Mouse (Mus musculus) hindbrain, embryonic 16.5 days (tissue): ENCODE data around the gene Elmo3. TPM values are rescaled to one million over a fixed set of nuclear protein-coding genes. Genes with fewer than 3 reads are reported as not detected.
A peak's percentile ranks its signal among the peaks of the same experiment; 100 is the strongest.

Experiments
- ATAC-seq: fragments of 200-750 bp; cut with Nextera tagmentation; 2 replicates; pipeline ENCODE4 v1.8.0; 2017; ENCODE audit warnings: moderate TSS enrichment, moderate library complexity
- H3K27ac ChIP-seq: fragments of 300-500 bp; sonication (generic); 2 replicates; pipeline ENCODE4 v1.5.1; 2014; ENCODE audit warnings: low read depth, mild to moderate bottlenecking, control low read depth, low read length, moderate library complexity
- H3K27me3 ChIP-seq: fragments of 300-500 bp; sonication (generic); replicated peaks from 2 replicates; pipeline ENCODE4 v1.6.1; 2014; ENCODE audit warnings: low read length; ENCODE audit not compliant: control insufficient read depth, insufficient read depth
- H3K36me3 ChIP-seq: fragments of 300-500 bp; sonication (generic); 2 replicates; pipeline ENCODE4 v1.6.1; 2014; ENCODE audit warnings: mild to moderate bottlenecking, low read length, moderate library complexity, mixed read lengths; ENCODE audit not compliant: control insufficient read depth, insufficient read depth
- H3K4me1 ChIP-seq: fragments of 300-500 bp; sonication (generic); 2 replicates; pipeline ENCODE4 v1.6.1; 2014; ENCODE audit warnings: low read depth, low read length; ENCODE audit not compliant: control insufficient read depth, insufficient read depth
- H3K4me2 ChIP-seq: fragments of 300-500 bp; sonication (generic); 2 replicates; pipeline ENCODE4 v1.6.1; 2014; ENCODE audit warnings: mild to moderate bottlenecking, low read length, control low read depth, moderate library complexity
- H3K4me3 ChIP-seq: fragments of 300-500 bp; sonication (generic); 2 replicates; pipeline ENCODE4 v1.5.1; 2014; ENCODE audit warnings: mild to moderate bottlenecking, low read length, control low read depth, moderate library complexity
- H3K9ac ChIP-seq: fragments of 300-500 bp; sonication (generic); 2 replicates; pipeline ENCODE4 v1.6.1; 2014; ENCODE audit warnings: low read depth, mild to moderate bottlenecking, control low read depth, low read length, moderate library complexity
- H3K9me3 ChIP-seq: fragments of 300-500 bp; sonication (generic); 2 replicates; pipeline ENCODE4 v1.6.1; 2014; ENCODE audit warnings: mild to moderate bottlenecking, low read length, moderate library complexity; ENCODE audit not compliant: control insufficient read depth
- WGBS: fragments of 180-500 bp; shearing (Covaris S2); extraction: QIAGEN DNeasy Blood & Tissue Kit; methylation state at CpG from one replicate; pipeline ENCODE4 v1.1.7; 2014; 5-methylcytosine and 5-hydroxymethylcytosine counted together
- polyA plus RNA-seq: library from polyadenylated mRNA; unstranded; fragments of >200 nt; fragmentation: Nextera tagmentation; extraction: Ambion mirVana; gene quantifications from 2 replicates; pipeline ENCODE4 v1.2.1, GENCODE M21; 2015

The Elmo3 gene
- polyA plus RNA-seq, 1 experiment from 2014 or later: 1.5 TPM

DNA sequence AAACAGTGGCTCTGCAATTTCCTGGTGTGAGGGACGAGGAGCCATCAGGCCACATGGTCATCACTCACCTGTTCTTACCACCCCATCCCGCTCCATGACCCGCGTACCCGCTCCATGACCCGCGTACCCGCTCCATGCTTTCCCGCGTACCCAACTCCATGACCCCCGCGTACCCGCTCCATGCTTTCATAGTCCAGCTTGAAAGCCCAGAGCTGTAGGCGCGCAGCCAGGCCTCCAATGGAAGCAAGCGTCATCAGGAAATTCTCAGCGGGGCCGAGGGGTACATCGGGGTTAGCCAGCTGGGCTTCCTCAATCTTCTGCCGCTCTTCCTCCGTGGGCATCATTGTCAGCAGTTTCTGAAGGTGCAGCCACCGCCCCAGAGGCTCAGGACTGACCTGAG lies 26.1 kb downstream of the Elmo3 start:
- no peak for ATAC-seq
- Histone ChIP-seq H3K36me3 (peaks cover 22% of the 10 kb centered on the region), H3K9ac (no peak overlapping the region), H3K4me1 (peaks cover 9% of the 10 kb centered on the region), H3K27ac (no peak overlapping the region), H3K9me3 (no peaks in the 10 kb centered on the region), H3K4me2 (no peak overlapping the region), H3K27me3 (no peaks in the 10 kb centered on the region), H3K4me3 (no peak overlapping the region)
- 97% methylated on average over 22 of the region's 22 CpGs for WGBS

DNA sequence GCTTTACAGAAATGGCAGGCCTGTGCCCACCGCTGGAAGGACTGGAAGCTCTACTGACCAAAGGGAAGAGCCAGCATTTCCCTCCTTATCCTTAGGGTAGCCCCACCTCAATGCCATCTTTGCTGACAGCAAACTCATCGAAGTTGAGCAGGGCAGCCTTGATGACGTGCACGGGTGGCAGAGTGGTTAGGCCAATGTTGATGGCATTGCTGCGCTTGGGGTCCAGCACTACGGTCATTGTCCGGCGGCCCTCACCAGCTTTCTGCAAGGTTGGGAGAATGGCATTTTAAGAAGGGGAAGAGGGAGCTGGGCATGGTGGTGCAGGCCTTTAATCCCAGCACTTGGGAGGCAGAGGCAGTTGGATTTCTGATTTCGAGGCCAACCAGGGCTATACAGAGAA lies 26.5 kb downstream of the Elmo3 start:
- ATAC-seq: no peak
- WGBS: 98% methylated on average over 9 of the region's 9 CpGs
- Histone ChIP-seq H3K36me3 (peaks cover 22% of the 10 kb centered on the region), H3K9ac (no peak overlapping the region), H3K4me2 (no peak overlapping the region), H3K4me3 (no peak overlapping the region), H3K27me3 (no peaks in the 10 kb centered on the region), H3K9me3 (no peaks in the 10 kb centered on the region), H3K27ac (no peak overlapping the region), H3K4me1 (peaks cover 7% of the 10 kb centered on the region)

DNA sequence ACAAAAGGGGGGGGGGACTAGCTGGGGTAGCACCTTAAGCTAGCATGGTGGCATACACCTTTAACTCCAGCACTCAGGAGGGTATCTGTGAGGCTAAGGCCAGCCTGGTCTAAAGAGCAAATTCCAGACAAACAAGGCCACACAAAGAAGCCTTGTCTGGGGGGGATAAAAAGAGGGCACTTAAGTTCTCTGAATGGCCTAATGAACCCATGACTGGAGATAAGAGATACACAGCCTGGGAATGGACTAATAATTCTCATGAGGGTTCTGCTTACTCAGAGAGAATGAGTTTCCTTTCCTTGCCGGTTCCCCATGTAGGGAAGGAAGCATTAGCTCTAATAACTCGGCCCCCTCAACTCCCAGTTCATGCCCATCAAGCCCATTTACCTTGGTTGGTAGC lies 27.1 kb downstream of the Elmo3 start:
- Histone ChIP-seq H3K27me3 (no peaks in the 10 kb centered on the region), H3K36me3 (peaks cover 22% of the 10 kb centered on the region), H3K27ac (no peak overlapping the region), H3K4me3 (no peak overlapping the region), H3K4me1 (peaks cover under 1% of the 10 kb centered on the region), H3K4me2 (no peak overlapping the region), H3K9me3 (no peaks in the 10 kb centered on the region), H3K9ac (no peak overlapping the region)
- ATAC-seq: no peak
- WGBS: 72% methylated on average over 2 of the region's 2 CpGs

DNA sequence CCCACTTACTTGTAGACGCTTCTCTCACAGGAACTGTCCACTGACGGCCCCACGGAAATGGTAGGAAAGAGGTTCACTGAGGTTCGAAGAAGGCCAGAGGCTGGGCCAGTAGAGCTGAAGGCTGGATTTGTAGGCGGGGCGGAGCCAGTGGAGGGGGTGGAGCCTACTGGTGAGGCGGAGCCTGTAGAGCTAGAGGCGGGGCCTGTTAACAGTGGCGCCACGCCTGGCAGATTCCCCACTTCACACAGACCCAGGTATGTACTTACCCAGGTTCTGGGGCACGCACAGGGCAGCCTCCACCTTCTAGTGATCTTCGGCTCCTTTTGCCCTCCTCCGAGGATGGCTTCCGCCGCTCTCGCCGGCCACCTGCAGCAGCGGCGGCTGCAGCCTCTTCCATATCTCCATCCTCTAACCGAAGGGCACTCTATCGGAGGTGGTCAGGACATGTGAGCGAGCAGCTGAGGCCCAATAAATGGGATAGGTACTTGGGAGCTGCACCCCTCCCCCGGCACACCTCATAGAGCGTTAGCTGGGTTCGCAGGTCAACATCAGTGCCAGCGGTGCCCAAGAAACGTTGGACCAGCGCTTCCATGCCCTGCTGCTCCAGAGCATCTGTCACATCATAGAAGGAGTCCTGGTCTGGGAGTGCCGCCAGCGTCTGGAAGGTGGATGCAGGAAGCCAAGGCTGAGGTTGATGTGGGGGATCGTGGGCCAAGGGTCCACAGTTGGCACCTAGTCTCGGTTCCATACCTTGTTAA lies 31.2 kb downstream of the Elmo3 start:
- Histone ChIP-seq H3K9ac (no peak overlapping the region), H3K4me2 (peak overlapping the region; percentile 22; the same call in 1 of the 2 replicates), H3K36me3 (0 out of 2 replicates have a peak, but pooled peaks cover 3% of the 10 kb centered on the region), H3K9me3 (no peaks in the 10 kb centered on the region), H3K27ac (no peak overlapping the region), H3K4me1 (no peaks in the 10 kb centered on the region), H3K4me3 (peak overlapping the region; percentile 13; the same call in 1 of the 2 replicates), H3K27me3 (no peaks in the 10 kb centered on the region)
- 55% methylated on average over 32 of the region's 32 CpGs for WGBS
- peak; percentile 30 for ATAC-seq

DNA sequence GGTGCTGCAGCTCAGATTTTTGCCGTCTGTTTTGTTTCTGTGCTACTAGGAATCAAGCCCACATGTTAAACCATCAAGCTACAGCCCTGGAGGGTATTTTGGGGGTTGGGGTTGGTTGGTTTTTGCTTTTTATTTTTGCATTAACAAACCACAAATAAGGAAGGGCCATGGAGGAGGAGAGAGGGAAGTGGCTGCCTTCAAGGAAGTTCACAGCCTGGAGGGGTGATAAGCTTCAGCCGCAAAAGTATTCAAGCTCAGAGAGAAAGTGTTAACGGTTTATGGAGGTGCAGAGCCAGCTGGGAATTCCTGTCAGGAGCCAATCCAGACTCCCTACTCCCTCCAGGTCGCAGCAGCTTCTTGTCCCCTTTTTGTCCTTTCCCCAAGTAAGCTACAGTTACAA lies 33.6 kb downstream of the Elmo3 start:
- 60% methylated on average over 4 of the region's 4 CpGs for WGBS
- H3K4me3 ChIP-seq: no peak overlapping the region
- no peak overlapping the region for H3K4me2 ChIP-seq
- H3K9me3 ChIP-seq: no peaks in the 10 kb centered on the region
- ATAC-seq: no peak
- H3K27me3 ChIP-seq: no peaks in the 10 kb centered on the region
- no peaks in the 10 kb centered on the region for H3K36me3 ChIP-seq
- H3K9ac ChIP-seq: no peak overlapping the region
- no peak overlapping the region for H3K27ac ChIP-seq
- no peaks in the 10 kb centered on the region for H3K4me1 ChIP-seq

DNA sequence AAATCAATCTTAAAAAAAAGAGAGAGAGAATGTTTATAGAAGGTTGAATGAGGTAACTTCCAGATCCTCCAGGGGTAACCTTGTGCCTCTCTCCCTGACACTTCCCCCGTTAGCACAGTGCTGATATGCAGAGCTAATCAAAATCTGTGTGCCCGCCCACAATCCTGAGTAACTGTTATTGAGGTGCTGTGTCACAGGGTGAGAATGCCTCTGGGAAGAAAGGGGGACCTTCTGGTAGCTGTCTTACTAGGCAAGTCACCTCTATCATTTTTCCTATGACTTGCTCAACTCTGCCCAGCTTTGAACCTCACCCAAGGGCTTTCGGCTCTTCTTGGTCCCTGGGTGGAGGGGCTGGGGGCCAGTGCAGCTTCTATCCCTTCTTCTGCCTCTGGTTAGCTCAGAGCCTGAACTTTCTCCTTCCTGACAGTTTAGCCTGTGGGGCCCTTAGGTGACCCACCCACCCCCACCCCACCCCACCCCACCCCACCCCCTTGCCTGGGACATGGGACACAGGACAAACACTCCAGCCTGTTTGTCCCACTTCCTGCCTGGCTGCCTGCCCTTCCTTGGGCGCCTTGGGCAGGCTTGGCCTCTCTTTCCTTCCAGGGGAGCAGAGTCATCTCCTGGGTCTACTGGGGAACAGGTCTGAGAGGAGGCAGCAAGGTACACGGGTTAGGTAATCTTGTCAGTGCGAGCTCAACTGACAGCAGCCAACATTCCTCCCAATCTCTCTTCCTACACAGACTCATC lies 34.7 kb downstream of the Elmo3 start:
- WGBS: 86% methylated on average over 6 of the region's 6 CpGs
- no peak for ATAC-seq
- no peak overlapping the region for H3K4me2 ChIP-seq
- no peaks in the 10 kb centered on the region for H3K27me3 ChIP-seq
- H3K36me3 ChIP-seq: no peaks in the 10 kb centered on the region
- H3K27ac ChIP-seq: no peak overlapping the region
- H3K9ac ChIP-seq: no peak overlapping the region
- H3K9me3 ChIP-seq: no peaks in the 10 kb centered on the region
- no peaks in the 10 kb centered on the region for H3K4me1 ChIP-seq
- no peak overlapping the region for H3K4me3 ChIP-seq

DNA sequence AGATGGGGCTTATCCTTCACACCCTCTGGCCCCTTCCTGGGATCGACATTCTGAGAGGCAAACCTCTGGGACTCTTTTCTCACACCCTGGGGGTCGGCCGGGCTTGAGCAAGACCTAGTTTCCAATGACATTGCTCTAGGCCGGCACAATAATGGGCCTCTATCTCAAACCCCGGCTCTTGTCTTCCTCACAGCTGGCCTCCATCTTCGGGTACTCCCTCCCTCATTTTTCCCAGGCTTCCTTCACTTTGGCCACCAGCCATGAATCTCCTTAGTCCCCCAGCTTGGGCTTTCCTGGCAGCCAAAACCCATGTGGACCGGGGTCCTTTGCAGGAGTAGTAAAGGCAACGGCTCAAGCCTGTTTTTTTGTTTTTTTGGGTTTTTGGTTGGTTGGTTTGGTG lies 36.0 kb downstream of the Elmo3 start:
- Histone ChIP-seq H3K4me1 (peaks cover 2% of the 10 kb centered on the region), H3K9ac (no peak overlapping the region), H3K27me3 (no peaks in the 10 kb centered on the region), H3K4me3 (no peak overlapping the region), H3K4me2 (no peak overlapping the region), H3K36me3 (no peaks in the 10 kb centered on the region), H3K27ac (0 out of 2 replicates have a peak overlapping the region, but pooled peaks have one; percentile 6), H3K9me3 (no peaks in the 10 kb centered on the region)
- no peak for ATAC-seq
- 37% methylated on average over 8 of the region's 8 CpGs for WGBS

DNA sequence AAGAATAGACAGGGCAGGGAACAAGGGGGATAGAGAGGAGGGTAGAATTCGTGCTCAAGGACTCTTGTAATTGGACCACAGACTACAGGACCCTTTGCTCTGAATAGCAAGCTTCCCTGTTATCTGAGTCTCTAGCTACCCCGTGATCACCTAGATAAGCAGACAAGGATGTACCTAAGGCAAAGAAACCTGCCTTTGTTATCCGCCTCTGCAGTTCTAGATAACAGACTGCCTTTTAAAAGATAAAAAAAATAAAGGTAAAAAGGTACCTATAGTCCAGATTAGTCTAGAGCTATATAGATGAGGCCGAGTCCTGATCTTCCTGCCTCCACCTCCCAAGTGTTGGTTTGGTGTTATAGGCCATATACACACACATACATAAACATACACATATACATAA lies 37.4 kb downstream of the Elmo3 start:
- H3K4me3 ChIP-seq: no peak overlapping the region
- H3K4me2 ChIP-seq: no peak overlapping the region
- H3K9me3 ChIP-seq: no peaks in the 10 kb centered on the region
- ATAC-seq: no peak
- H3K9ac ChIP-seq: no peak overlapping the region
- WGBS: 73% methylated on average over 4 of the region's 4 CpGs
- peaks cover 10% of the 10 kb centered on the region for H3K4me1 ChIP-seq
- no peaks in the 10 kb centered on the region for H3K36me3 ChIP-seq
- H3K27me3 ChIP-seq: peaks cover 3% of the 10 kb centered on the region; the same call in 1 of the 2 replicates
- no peak overlapping the region for H3K27ac ChIP-seq

DNA sequence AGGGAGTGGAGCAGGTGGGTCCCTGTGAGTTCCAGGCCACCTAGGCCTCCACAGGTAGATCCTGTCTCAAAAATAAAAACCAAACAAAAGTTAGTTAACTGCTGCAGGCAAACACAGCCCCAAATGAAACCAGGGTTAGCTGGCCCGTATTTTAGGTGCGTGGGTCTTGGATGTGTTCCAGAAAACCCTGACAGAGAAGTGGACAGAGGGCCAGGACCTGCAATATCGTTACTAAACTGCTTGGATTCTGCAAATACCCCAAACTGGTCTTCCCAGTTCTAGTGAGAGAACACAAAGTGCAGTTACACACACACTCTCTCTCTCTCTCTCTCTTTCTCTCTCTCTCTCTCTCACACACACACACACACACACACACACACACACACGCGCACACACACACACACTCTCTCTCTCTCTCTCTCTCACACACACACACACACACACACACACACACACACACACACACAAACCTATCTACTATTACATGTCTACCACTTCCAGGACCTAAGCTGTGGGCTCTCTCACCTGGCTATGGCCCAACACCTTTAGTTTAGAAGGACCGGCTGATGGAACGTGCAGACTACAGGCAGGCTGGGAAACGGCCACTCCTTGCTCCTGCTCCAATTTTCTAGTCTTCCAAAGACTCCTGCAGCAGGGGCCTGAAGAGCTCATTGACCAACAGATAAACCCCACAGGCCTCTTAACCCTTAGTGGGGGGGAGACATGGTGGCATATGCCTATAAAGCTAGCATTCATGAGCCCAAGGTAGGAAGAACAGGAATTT lies 38.6 kb downstream of the Elmo3 start:
- no peaks in the 10 kb centered on the region for H3K36me3 ChIP-seq
- H3K4me1 ChIP-seq: peaks cover 10% of the 10 kb centered on the region
- H3K4me2 ChIP-seq: no peak overlapping the region
- H3K9ac ChIP-seq: no peak overlapping the region
- WGBS: 79% methylated on average over 8 of the region's 8 CpGs
- H3K4me3 ChIP-seq: no peak overlapping the region
- peaks cover 3% of the 10 kb centered on the region; the same call in 1 of the 2 replicates for H3K27me3 ChIP-seq
- ATAC-seq: no peak
- no peaks in the 10 kb centered on the region for H3K9me3 ChIP-seq
- H3K27ac ChIP-seq: no peak overlapping the region
